Mouse (Mus musculus) liver, embryonic 14 days (tissue): ENCODE results near the gene Flot1. TPM values are rescaled to one million over a fixed set of nuclear protein-coding genes. Genes with fewer than 3 reads are reported as not detected.

ENCODE experiments used
- polyA plus RNA-seq: library from polyadenylated mRNA; depleted of rRNA; stranded (reverse); fragments of >200 nt; gene quantifications from 2 replicates; pipeline ENCODE4 v1.2.3, GENCODE M21; 2012; rRNA removed

Gene Flot1
- 31.6 and 34.3 TPM in 2 replicates for polyA plus RNA-seq

GRCm38 (mm10) chr17:35822964-35823937, at the start of gene Flot1:
TSS of gene Flot1 (plus strand) at chr17:35823230.

GRCm38 (mm10) chr17:35821439-35822430, 1.3 kb upstream of the Flot1 start, which contains the start of gene Ier3:
TSS of gene Ier3 (plus strand) at chr17:35821684.

GRCm38 (mm10) chr17:35838122-35838544, 15.1 kb downstream of the Flot1 start, which contains the start of gene Tubb5:
TSS of gene Tubb5 (minus strand) at chr17:35838306.

GRCm38 (mm10) chr17:35841076-35841950, 18.3 kb downstream of the Flot1 start, which contains the start of gene Mdc1:
TSS of gene Mdc1 (plus strand) at chr17:35841515.

GRCm38 (mm10) chr17:35861198-35861857, 38.3 kb downstream of the Flot1 start, which contains the start of gene Nrm:
TSS of gene Nrm (plus strand) at chr17:35861318.

GRCm38 (mm10) chr17:35865481-35866280, 42.7 kb downstream of the Flot1 start, which contains the start of gene Ppp1r18:
TSS of gene Ppp1r18 (plus strand) at chr17:35865593.

GRCm38 (mm10) chr17:35879245-35880057, 56.4 kb downstream of the Flot1 start, which contains the start of gene Dhx16:
TSS of gene Dhx16 (plus strand) at chr17:35879819.

Other genes starting within 250 kb of the Flot1 start
- not detected in 2 replicates for gene Sfta2, start 221.7 kb upstream of the Flot1 start, polyA plus RNA-seq
- not detected in 2 replicates for gene Gm9573, start 196.6 kb upstream of the Flot1 start, polyA plus RNA-seq
- gene Mucl3, start 179.5 kb upstream of the Flot1 start, polyA plus RNA-seq: 0.02 TPM in 1 of 2 replicates, not detected in the other
- 7.1 and 7.8 TPM in 2 replicates for gene Vars2, start 155.6 kb upstream of the Flot1 start, polyA plus RNA-seq
- 15.6 and 17.6 TPM in 2 replicates for gene Gtf2h4, start 149.5 kb upstream of the Flot1 start, polyA plus RNA-seq
- gene Ddr1, start 118.6 kb upstream of the Flot1 start, polyA plus RNA-seq: 0.91 and 1.4 TPM in 2 replicates
- gene Ier3, start 1.5 kb upstream of the Flot1 start, polyA plus RNA-seq: 7.2 and 9.8 TPM in 2 replicates
- gene Tubb5, start 15.1 kb downstream of the Flot1 start, polyA plus RNA-seq: 448 and 489 TPM in 2 replicates
- 10.0 and 10.7 TPM in 2 replicates for gene Mdc1, start 18.3 kb downstream of the Flot1 start, polyA plus RNA-seq
- gene Nrm, start 38.1 kb downstream of the Flot1 start, polyA plus RNA-seq: 13.3 and 17.0 TPM in 2 replicates
- gene Ppp1r18, start 42.4 kb downstream of the Flot1 start, polyA plus RNA-seq: 9.1 and 9.3 TPM in 2 replicates
- 42.6 and 44.7 TPM in 2 replicates for gene Dhx16, start 56.6 kb downstream of the Flot1 start, polyA plus RNA-seq
- 11.3 and 15.3 TPM in 2 replicates for gene 2310061I04Rik, start 74.2 kb downstream of the Flot1 start, polyA plus RNA-seq
- gene Atat1, start 86.8 kb downstream of the Flot1 start, polyA plus RNA-seq: 8.2 and 8.5 TPM in 2 replicates
- gene Mrps18b, start 93.2 kb downstream of the Flot1 start, polyA plus RNA-seq: 44.9 and 55.3 TPM in 2 replicates
- 13.3 and 16.4 TPM in 2 replicates for gene Ppp1r10, start 93.2 kb downstream of the Flot1 start, polyA plus RNA-seq
- 51.1 and 52.6 TPM in 2 replicates for gene Abcf1, start 146.5 kb downstream of the Flot1 start, polyA plus RNA-seq
- gene Gnl1, start 156.6 kb downstream of the Flot1 start, polyA plus RNA-seq: 4.9 and 5.4 TPM in 2 replicates
- gene Prr3, start 157.0 kb downstream of the Flot1 start, polyA plus RNA-seq: 4.5 and 6.2 TPM in 2 replicates
- 4.2 and 6.5 TPM in 2 replicates for gene H2-T24, start 197.3 kb downstream of the Flot1 start, polyA plus RNA-seq
- 25.1 and 29.1 TPM in 2 replicates for gene H2-T23, start 209.6 kb downstream of the Flot1 start, polyA plus RNA-seq
- 8.3 and 9.1 TPM in 2 replicates for gene H2-T22, start 219.5 kb downstream of the Flot1 start, polyA plus RNA-seq
- gene Gm6034, start 219.7 kb downstream of the Flot1 start, polyA plus RNA-seq: not detected in 2 replicates
- gene Gm11127, start 235.1 kb downstream of the Flot1 start, polyA plus RNA-seq: not detected in 2 replicates